Mouse (Mus musculus) left cerebral cortex, postnatal 10 days (tissue): ENCODE measurements around the gene Sh3gl2. TPM values are rescaled to one million over a fixed set of nuclear protein-coding genes. Genes with fewer than 3 reads are reported as not detected.

Experiments used
- DNase-seq, 2 experiments: peaks; one replicate each; pipeline ENCODE4 v3.0.0; 2021 to 2022; ENCODE audit warnings: low spot score in 2 of 2, mixed read lengths in 1 of 2; ENCODE audit errors: extremely low spot score in 1 of 2
- intact Hi-C: fragments of 180-260 bp; cut with DNase I; formaldehyde crosslinking; loops from one replicate; pipeline ENCODE4 v1.15.1; 2025
- total RNA-seq, 2 experiments: library from RNA; stranded (reverse); gene quantifications; 2 replicates each; pipeline ENCODE4 v1.2.3; 2021

Gene Sh3gl2
- total RNA-seq, 2 experiments from 2014 or later, result 256 to 261 TPM

DNA sequence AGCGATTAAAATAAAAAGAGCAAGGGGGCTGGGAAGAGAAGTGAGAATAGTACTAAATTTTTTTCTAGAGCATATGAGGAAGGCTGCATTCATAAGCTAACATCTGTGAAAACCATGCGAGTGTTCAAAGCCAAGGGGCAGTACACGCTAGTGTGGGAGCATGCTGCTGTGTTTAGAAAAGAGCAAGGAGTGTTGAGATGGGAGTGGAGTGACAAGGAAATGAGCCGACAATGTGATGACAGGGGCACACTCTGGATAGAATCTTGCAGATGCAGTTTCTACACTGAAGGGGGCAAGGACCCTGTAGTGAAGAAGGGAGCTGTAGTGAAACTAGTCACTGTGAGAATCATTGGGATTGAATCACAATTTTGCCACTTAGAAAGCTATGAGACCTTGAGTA lies 481.2 kb downstream of the Sh3gl2 start:
- intact Hi-C loops, result no loop called here
- no peak for DNase-seq
